Mouse (Mus musculus): ENCODE measurements around the gene Wdr25. TPM values are rescaled to one million over a fixed set of nuclear protein-coding genes. Genes with fewer than 3 reads are reported as not detected.

Wdr25 gene
- polyA plus RNA-seq, 1 experiment from 2014 or later = 5.6 TPM

- DNase-seq (ENCODE audit: low spot score) (no peak), ATAC-seq (replicated peaks; ENCODE audit: insufficient number of reproducible peaks, low FRiP score, low TSS enrichment, low read depth) (no peak)
- H3K4me2 ChIP-seq (ENCODE audit: low read depth, low read length) = no peak overlapping the region
- no peak overlapping the region for H3K27ac ChIP-seq (replicated peaks; ENCODE audit: low read depth, low read length)
- 0 out of 2 replicates have a peak, but pooled peaks cover 2% of the 10 kb centered on the region for H3K9me3 ChIP-seq (replicated peaks; ENCODE audit: control insufficient read depth, low read length)
- no peak overlapping the region for H3K9ac ChIP-seq (replicated peaks; ENCODE audit: low read length)
- H3K4me3 ChIP-seq (ENCODE audit: low read depth, low read length) = no peak overlapping the region
- WGBS = 32% methylated on average over 14 of the region's 14 CpGs
- H3K27me3 ChIP-seq (ENCODE audit: control insufficient read depth, insufficient read depth, low read length) = peaks cover 12% of the 10 kb centered on the region
- peaks cover 3% of the 10 kb centered on the region; the same call in 1 of the 2 replicates for H3K4me1 ChIP-seq (ENCODE audit: control insufficient read depth, insufficient read depth, low read length)
- H3K36me3 ChIP-seq (replicated peaks; ENCODE audit: control insufficient read depth, insufficient read depth, low read depth, low read length) = no peaks in the 10 kb centered on the region
Measured at GRCm38 (mm10) chr12:109038179-109038819, 144.9 kb downstream of the Wdr25 start.

GRCm38 (mm10) chr12:109039311-109039710 lies 145.9 kb downstream of the Wdr25 start:
- H3K27me3 ChIP-seq (ENCODE audit: control insufficient read depth, insufficient read depth, low read length) = 0 out of 2 replicates have a peak, but pooled peaks cover 2% of the 10 kb centered on the region
- 83% methylated on average over 7 of the region's 7 CpGs for WGBS
- H3K4me3 ChIP-seq (ENCODE audit: low read depth, low read length) = no peak overlapping the region
- no peak for ATAC-seq (replicated peaks; ENCODE audit: insufficient number of reproducible peaks, low FRiP score, low TSS enrichment, low read depth)
- no peak overlapping the region for H3K9ac ChIP-seq (replicated peaks; ENCODE audit: low read length)
- no peaks in the 10 kb centered on the region for H3K9me3 ChIP-seq (replicated peaks; ENCODE audit: control insufficient read depth, low read length)
- DNase-seq (ENCODE audit: low spot score) = no peak
- no peaks in the 10 kb centered on the region for H3K4me1 ChIP-seq (ENCODE audit: control insufficient read depth, insufficient read depth, low read length)
- H3K36me3 ChIP-seq (replicated peaks; ENCODE audit: control insufficient read depth, insufficient read depth, low read depth, low read length) = no peaks in the 10 kb centered on the region
- H3K4me2 ChIP-seq (ENCODE audit: low read depth, low read length) = no peak overlapping the region
- no peak overlapping the region for H3K27ac ChIP-seq (replicated peaks; ENCODE audit: low read depth, low read length)

GRCm38 (mm10) chr12:109044497-109044896 lies 151.1 kb downstream of the Wdr25 start:
- H3K9me3 ChIP-seq (replicated peaks; ENCODE audit: control insufficient read depth, low read length) = no peaks in the 10 kb centered on the region
- DNase-seq (ENCODE audit: low spot score) (peak; percentile 47), ATAC-seq (replicated peaks; ENCODE audit: insufficient number of reproducible peaks, low FRiP score, low TSS enrichment, low read depth) (0 out of 2 replicates have a peak, but pooled peaks have one; percentile 40)
- no peak overlapping the region for H3K4me2 ChIP-seq (ENCODE audit: low read depth, low read length)
- H3K9ac ChIP-seq (replicated peaks; ENCODE audit: low read length) = no peak overlapping the region
- no peaks in the 10 kb centered on the region for H3K36me3 ChIP-seq (replicated peaks; ENCODE audit: control insufficient read depth, insufficient read depth, low read depth, low read length)
- no peaks in the 10 kb centered on the region for H3K4me1 ChIP-seq (ENCODE audit: control insufficient read depth, insufficient read depth, low read length)
- H3K4me3 ChIP-seq (ENCODE audit: low read depth, low read length) = no peak overlapping the region
- no peaks in the 10 kb centered on the region for H3K27me3 ChIP-seq (ENCODE audit: control insufficient read depth, insufficient read depth, low read length)
- 26% methylated on average over 5 of the region's 5 CpGs for WGBS
- no peak overlapping the region for H3K27ac ChIP-seq (replicated peaks; ENCODE audit: low read depth, low read length)

DNA sequence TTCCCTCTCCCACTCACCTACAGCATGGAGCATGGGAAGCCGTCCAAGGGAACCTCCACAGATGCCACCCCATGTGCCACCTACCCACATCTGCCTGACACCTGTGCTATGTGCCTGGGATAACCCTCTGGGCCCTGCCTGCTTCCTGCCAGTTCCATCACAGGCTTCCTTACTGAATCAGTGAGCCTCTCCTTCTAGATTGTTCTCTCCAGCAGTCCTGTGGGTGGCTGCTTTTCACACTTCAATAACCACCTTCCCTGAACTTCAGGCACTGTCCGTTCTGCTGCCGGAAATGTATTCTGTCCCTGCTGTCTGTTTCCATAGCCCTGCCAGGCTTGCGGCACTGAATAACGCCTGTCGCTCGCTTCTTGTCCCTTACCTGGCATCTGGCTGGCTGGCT lies 152.2 kb downstream of the Wdr25 start:
- Histone ChIP-seq H3K4me3 (ENCODE audit: low read depth, low read length) (no peak overlapping the region), H3K27ac (replicated peaks; ENCODE audit: low read depth, low read length) (no peak overlapping the region), H3K27me3 (ENCODE audit: control insufficient read depth, insufficient read depth, low read length) (no peaks in the 10 kb centered on the region; the same call in 1 of the 2 replicates), H3K4me1 (ENCODE audit: control insufficient read depth, insufficient read depth, low read length) (no peaks in the 10 kb centered on the region), H3K36me3 (replicated peaks; ENCODE audit: control insufficient read depth, insufficient read depth, low read depth, low read length) (no peaks in the 10 kb centered on the region), H3K9ac (replicated peaks; ENCODE audit: low read length) (no peak overlapping the region), H3K4me2 (ENCODE audit: low read depth, low read length) (no peak overlapping the region), H3K9me3 (replicated peaks; ENCODE audit: control insufficient read depth, low read length) (no peaks in the 10 kb centered on the region)
- no peak for ATAC-seq (replicated peaks; ENCODE audit: insufficient number of reproducible peaks, low FRiP score, low TSS enrichment, low read depth)
- DNase-seq (ENCODE audit: low spot score) = no peak
- WGBS = 89% methylated on average over 7 of the region's 7 CpGs

DNA sequence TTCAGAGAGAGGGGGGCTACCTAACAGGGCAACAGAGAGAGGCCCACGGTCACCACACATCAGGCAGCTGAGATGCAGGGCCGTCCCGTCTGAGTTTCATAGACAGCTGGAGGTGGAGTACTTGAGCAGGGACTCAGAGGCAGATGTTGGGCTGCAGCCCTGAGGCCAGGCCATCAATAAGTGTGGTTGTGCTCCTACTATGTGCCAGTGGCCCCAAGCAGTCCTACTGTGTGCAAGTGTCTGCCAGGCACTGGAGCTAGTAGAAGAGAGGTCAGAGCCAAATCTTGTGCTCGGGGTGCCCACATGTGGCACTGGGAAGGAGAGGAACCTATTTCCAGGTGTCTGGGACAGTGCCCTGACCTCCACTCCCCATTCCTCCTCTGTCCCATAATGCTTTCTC lies 156.5 kb downstream of the Wdr25 start:
- H3K27me3 ChIP-seq (ENCODE audit: control insufficient read depth, insufficient read depth, low read length) = peaks cover 43% of the 10 kb centered on the region
- ATAC-seq (replicated peaks; ENCODE audit: insufficient number of reproducible peaks, low FRiP score, low TSS enrichment, low read depth) (no peak), DNase-seq (ENCODE audit: low spot score) (no peak)
- H3K9ac ChIP-seq (replicated peaks; ENCODE audit: low read length) = no peak overlapping the region
- WGBS = 86% methylated on average over 4 of the region's 4 CpGs
- no peak overlapping the region for H3K4me3 ChIP-seq (ENCODE audit: low read depth, low read length)
- H3K9me3 ChIP-seq (replicated peaks; ENCODE audit: control insufficient read depth, low read length) = no peaks in the 10 kb centered on the region
- no peaks in the 10 kb centered on the region for H3K36me3 ChIP-seq (replicated peaks; ENCODE audit: control insufficient read depth, insufficient read depth, low read depth, low read length)
- H3K4me2 ChIP-seq (ENCODE audit: low read depth, low read length) = no peak overlapping the region
- no peak overlapping the region for H3K27ac ChIP-seq (replicated peaks; ENCODE audit: low read depth, low read length)
- H3K4me1 ChIP-seq (ENCODE audit: control insufficient read depth, insufficient read depth, low read length) = peaks cover 9% of the 10 kb centered on the region

GRCm38 (mm10) chr12:109053020-109053806 lies 159.8 kb downstream of the Wdr25 start:
- Histone ChIP-seq H3K4me1 (ENCODE audit: control insufficient read depth, insufficient read depth, low read length) (peaks cover 10% of the 10 kb centered on the region), H3K27ac (replicated peaks; ENCODE audit: low read depth, low read length) (no peak overlapping the region), H3K9me3 (replicated peaks; ENCODE audit: control insufficient read depth, low read length) (no peaks in the 10 kb centered on the region), H3K36me3 (replicated peaks; ENCODE audit: control insufficient read depth, insufficient read depth, low read depth, low read length) (no peaks in the 10 kb centered on the region), H3K4me2 (ENCODE audit: low read depth, low read length) (peak overlapping the region; percentile 94), H3K9ac (replicated peaks; ENCODE audit: low read length) (peak overlapping the region; percentile 47), H3K4me3 (ENCODE audit: low read depth, low read length) (peak overlapping the region; percentile 52), H3K27me3 (ENCODE audit: control insufficient read depth, insufficient read depth, low read length) (peaks cover 53% of the 10 kb centered on the region)
- under 1% methylated on average over 77 of the region's 105 CpGs for WGBS
- ATAC-seq (replicated peaks; ENCODE audit: insufficient number of reproducible peaks, low FRiP score, low TSS enrichment, low read depth) (0 out of 2 replicates have a peak, but pooled peaks have one; percentile 10), DNase-seq (ENCODE audit: low spot score) (no peak)

DNA sequence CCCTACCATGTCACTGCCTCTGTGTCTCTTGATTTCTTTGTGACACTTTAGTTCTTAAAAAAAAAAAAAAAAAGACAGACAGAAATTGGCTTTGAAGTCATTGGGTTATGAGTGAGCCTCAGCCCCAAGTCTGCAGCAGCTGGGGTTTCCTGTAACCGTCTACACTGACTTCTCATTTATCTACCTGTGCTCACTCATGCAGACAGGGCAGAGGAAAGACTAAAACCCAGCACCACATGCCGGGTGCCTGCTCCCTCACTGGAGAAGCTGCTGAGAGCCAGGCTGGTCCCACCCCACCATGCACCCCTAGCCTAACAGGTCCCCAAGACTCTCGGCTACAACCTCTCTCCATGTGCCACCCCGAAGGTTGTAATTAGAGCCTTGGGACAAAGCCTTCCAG lies 164.3 kb downstream of the Wdr25 start:
- Histone ChIP-seq H3K4me3 (ENCODE audit: low read depth, low read length) (no peak overlapping the region), H3K36me3 (replicated peaks; ENCODE audit: control insufficient read depth, insufficient read depth, low read depth, low read length) (no peaks in the 10 kb centered on the region), H3K4me2 (ENCODE audit: low read depth, low read length) (no peak overlapping the region), H3K4me1 (ENCODE audit: control insufficient read depth, insufficient read depth, low read length) (peaks cover 7% of the 10 kb centered on the region), H3K9ac (replicated peaks; ENCODE audit: low read length) (no peak overlapping the region), H3K27ac (replicated peaks; ENCODE audit: low read depth, low read length) (no peak overlapping the region), H3K27me3 (ENCODE audit: control insufficient read depth, insufficient read depth, low read length) (peaks cover 32% of the 10 kb centered on the region), H3K9me3 (replicated peaks; ENCODE audit: control insufficient read depth, low read length) (no peaks in the 10 kb centered on the region)
- ATAC-seq (replicated peaks; ENCODE audit: insufficient number of reproducible peaks, low FRiP score, low TSS enrichment, low read depth) (no peak), DNase-seq (ENCODE audit: low spot score) (no peak)
- WGBS = 77% methylated on average over 4 of the region's 4 CpGs

- DNase-seq (ENCODE audit: low spot score) = no peak
- ATAC-seq (replicated peaks; ENCODE audit: insufficient number of reproducible peaks, low FRiP score, low TSS enrichment, low read depth) = no peak
- Histone ChIP-seq H3K36me3 (replicated peaks; ENCODE audit: control insufficient read depth, insufficient read depth, low read depth, low read length) (no peaks in the 10 kb centered on the region), H3K27ac (replicated peaks; ENCODE audit: low read depth, low read length) (no peak overlapping the region), H3K9me3 (replicated peaks; ENCODE audit: control insufficient read depth, low read length) (no peaks in the 10 kb centered on the region), H3K4me1 (ENCODE audit: control insufficient read depth, insufficient read depth, low read length) (peaks cover 2% of the 10 kb centered on the region; the same call in 1 of the 2 replicates), H3K9ac (replicated peaks; ENCODE audit: low read length) (no peak overlapping the region), H3K27me3 (ENCODE audit: control insufficient read depth, insufficient read depth, low read length) (peaks cover 23% of the 10 kb centered on the region), H3K4me2 (ENCODE audit: low read depth, low read length) (no peak overlapping the region), H3K4me3 (ENCODE audit: low read depth, low read length) (no peak overlapping the region)
- 87% methylated on average over 8 of the region's 8 CpGs for WGBS
Measured at GRCm38 (mm10) chr12:109058660-109059059, 165.2 kb downstream of the Wdr25 start.

All from embryonic facial prominence, embryonic 11.5 days (tissue).